In genomic region chr7:142659767-142660650, GRCm38 (mm10) we compare ENCODE assay signal across 10 mouse cellular contexts. TPM values are rescaled to one million over a fixed set of nuclear protein-coding genes. Genes with fewer than 3 reads are reported as not detected.
DNase-seq lines count a peak whose midpoint lies in the region; ATAC-seq and TF ChIP-seq lines count a peak whose summit lies in the region.
"Had no signal": no experiment of that assay in that cellular context is flagged by ENCODE, and none has a peak within 500 bp of the region (broad histone marks: within the 10 kb centered on the region; RNA-seq: fewer than 3 reads in every experiment).

No protein-coding gene starts in this region.

- no peak for ATAC-seq in hindbrain, embryonic 16.5 days
- ATAC-seq in midbrain, postnatal 0 days (ENCODE audit: low FRiP score) = no peak

- no peak for TF ChIP-seq CTCF in kidney, adult 2 months (conservative IDR thresholded peaks at IDR 0.05; ENCODE audit: insufficient read depth, insufficient read length, low read depth, low read length)
- TF ChIP-seq CTCF in midbrain, postnatal 0 days (IDR thresholded peaks at IDR 0.05) = no peak

- H3K4me1 ChIP-seq in kidney, adult 2 months (ENCODE audit: control insufficient read depth, insufficient read depth, low read length) = no peaks in the 10 kb centered on the region
- peaks cover 22% of the 10 kb centered on the region for H3K4me1 ChIP-seq in hindbrain, embryonic 16.5 days (ENCODE audit: control insufficient read depth, insufficient read depth, low read depth, low read length)
- no peaks in the 10 kb centered on the region for H3K4me1 ChIP-seq in midbrain, postnatal 0 days (ENCODE audit: insufficient read depth, low read length)

- peak overlapping the region; percentile 54 for H3K4me2 ChIP-seq in hindbrain, embryonic 16.5 days (ENCODE audit: low read length)
- peak overlapping the region; percentile 47 for H3K4me2 ChIP-seq in midbrain, postnatal 0 days (ENCODE audit: low read depth, low read length, poor library complexity, severe bottlenecking)

- no peak for DNase-seq in kidney, adult 2 months
- no peak for DNase-seq in kidney, postnatal 36 days
- DNase-seq in embryo, embryonic 11 days = peak; percentile 57
- no peak for DNase-seq in midbrain, postnatal 0 days (ENCODE audit: low spot score)
- DNase-seq in urinary bladder, postnatal 36 days (ENCODE audit: low spot score in 2 of 2) = no peak
- DNase-seq in natural killer cell, adult 2 months (ENCODE audit: low spot score in 2 of 2) = no peak
- DNase-seq in left cerebral cortex, adult 9 months (ENCODE audit: low spot score in 2 of 2) = no peak

- H3K27me3 ChIP-seq in kidney, adult 2 months (replicated peaks; ENCODE audit: control insufficient read depth, insufficient read depth, low read length) = peaks cover 13% of the 10 kb centered on the region
- peaks cover 76% of the 10 kb centered on the region for H3K27me3 ChIP-seq in hindbrain, embryonic 16.5 days (replicated peaks; ENCODE audit: control insufficient read depth, insufficient read depth, low read length)
- H3K27me3 ChIP-seq in midbrain, postnatal 0 days (ENCODE audit: insufficient read depth, low read length) = peaks cover 96% of the 10 kb centered on the region

- TF ChIP-seq POLR2A in kidney, adult 2 months (IDR thresholded peaks at IDR 0.05; ENCODE audit: low read depth, low read length) = no peak

- H3K36me3 ChIP-seq in kidney, adult 2 months (ENCODE audit: control insufficient read depth, insufficient read depth, low read length) = no peaks in the 10 kb centered on the region
- H3K36me3 ChIP-seq in hindbrain, embryonic 16.5 days (ENCODE audit: control insufficient read depth, insufficient read depth, low read length) = no peaks in the 10 kb centered on the region
- no peaks in the 10 kb centered on the region for H3K36me3 ChIP-seq in midbrain, postnatal 0 days (ENCODE audit: insufficient read depth, low read length)

- no peak overlapping the region; the same call in 1 of the 2 replicates for H3K9ac ChIP-seq in hindbrain, embryonic 16.5 days (ENCODE audit: low read depth, low read length)
- H3K9ac ChIP-seq in midbrain, postnatal 0 days (replicated peaks; ENCODE audit: low read length, poor library complexity, severe bottlenecking) = no peak overlapping the region

- WGBS in kidney, adult 2 months = 4% methylated on average over 43 of the region's 43 CpGs
- under 1% methylated on average over 41 of the region's 43 CpGs for WGBS in hindbrain, embryonic 16.5 days
- under 1% methylated on average over 41 of the region's 43 CpGs for WGBS in midbrain, postnatal 0 days

- no peak overlapping the region for H3K27ac ChIP-seq in kidney, adult 2 months (ENCODE audit: insufficient read depth, low read depth, low read length)
- no peak overlapping the region for H3K27ac ChIP-seq in hindbrain, embryonic 16.5 days (ENCODE audit: low read depth, low read length)
- no peak overlapping the region for H3K27ac ChIP-seq in midbrain, postnatal 0 days (ENCODE audit: low read depth, low read length)

- no peaks in the 10 kb centered on the region for H3K9me3 ChIP-seq in hindbrain, embryonic 16.5 days (ENCODE audit: control insufficient read depth, low read length)
- H3K9me3 ChIP-seq in midbrain, postnatal 0 days (ENCODE audit: low read length) = no peaks in the 10 kb centered on the region

- H3K4me3 ChIP-seq in kidney, adult 2 months (ENCODE audit: insufficient read depth, low read depth, low read length) = peak overlapping the region; percentile 47; the same call in 1 of the 2 replicates
- peak overlapping the region; percentile 39 for H3K4me3 ChIP-seq in hindbrain, embryonic 16.5 days (ENCODE audit: low read length)
- peak overlapping the region; percentile 30 for H3K4me3 ChIP-seq in midbrain, postnatal 0 days (ENCODE audit: low read depth, low read length)

RNA-seq across cellular contexts. Expression of gene Igf2, which starts 6.6 kb away (rescaled TPM):
- 26.9 and 36.9 TPM in 2 replicates for polyA plus RNA-seq in kidney, adult 2 months (2012; rRNA removed)
- polyA plus RNA-seq in hindbrain, embryonic 16.5 days (2015; fragmentation: Nextera tagmentation; extraction: Ambion mirVana) = 157 and 172 TPM in 2 replicates
- 369 and 380 TPM in 2 replicates for total RNA-seq in midbrain, postnatal 0 days (2014; rRNA removed)
- 195 and 213 TPM in 2 replicates for polyA plus RNA-seq in midbrain, postnatal 0 days (2015; fragmentation: Nextera tagmentation; extraction: Ambion mirVana)
- total RNA-seq: MEL had no signal

RNA-seq across cellular contexts. Expression of gene Gm49394, which starts 9.7 kb away (rescaled TPM):
- polyA plus RNA-seq in kidney, adult 2 months (2012; rRNA removed) = 0.03 TPM in 1 of 2 replicates, not detected in the other
- polyA plus RNA-seq in hindbrain, embryonic 16.5 days (2015; fragmentation: Nextera tagmentation; extraction: Ambion mirVana) = 0.11 TPM in 1 of 2 replicates, not detected in the other
- not detected in 2 replicates for total RNA-seq in midbrain, postnatal 0 days (2014; rRNA removed)
- polyA plus RNA-seq in midbrain, postnatal 0 days (2015; fragmentation: Nextera tagmentation; extraction: Ambion mirVana) = not detected in 2 replicates
- total RNA-seq: liver, adult 2 months; MEL had no signal
- polyA plus RNA-seq: liver, adult 2 months had no signal
